10 mouse cellular contexts compared by ENCODE assay signal in genomic region chr8:104542160-104542559, GRCm38 (mm10). TPM values are rescaled to one million over a fixed set of nuclear protein-coding genes. Genes with fewer than 3 reads are reported as not detected.
DNase-seq lines count a peak whose midpoint lies in the region; ATAC-seq lines count a peak whose summit lies in the region.
"Had no signal": no experiment of that assay in that cellular context is flagged by ENCODE, and none has a peak within 500 bp of the region (broad histone marks: within the 10 kb centered on the region; RNA-seq: fewer than 3 reads in every experiment).

No protein-coding gene starts in this region.

- intact Hi-C loops in left cerebral cortex, postnatal 25 days (cut with DNase I), result no loop called here

- DNase-seq in heart, adult 8-10 months (ENCODE audit: low spot score), result no peak
- DNase-seq in cerebellum, adult 9-10 months, result peak; percentile 55
- peak; percentile 41 to 57 for DNase-seq in frontal cortex, postnatal 10 days (ENCODE audit: low spot score in 2 of 2)
- DNase-seq in left cerebral cortex, postnatal 25 days (ENCODE audit: low spot score in 2 of 2), result peak; percentile 76 to 97
- DNase-seq in spleen, postnatal 36 days (ENCODE audit: low spot score in 2 of 2), result no peak
- DNase-seq in gastrocnemius, postnatal 10 days, result no peak
- DNase-seq in adrenal gland, adult 8-10 months, result no peak
- DNase-seq: gastrocnemius, postnatal 14 days had no signal

- WGBS in heart, embryonic 11.5 days (ENCODE audit: insufficient replicate concordance), result 7% methylated on average over 11 of the region's 11 CpGs

- peak overlapping the region; percentile 98 for H3K4me2 ChIP-seq in heart, embryonic 11.5 days

- H3K9ac ChIP-seq in heart, embryonic 11.5 days (ENCODE audit: low read depth, low read length), result no peak overlapping the region
- H3K9ac ChIP-seq: limb, embryonic 15.5 days had no signal

- H3K4me3 ChIP-seq in heart, embryonic 11.5 days (ENCODE audit: low read depth, low read length), result peak overlapping the region; percentile 61; the same call in 1 of the 2 replicates

- H3K4me1 ChIP-seq in heart, embryonic 11.5 days (ENCODE audit: control insufficient read depth, insufficient read depth, low read length), result 0 out of 2 replicates have a peak, but pooled peaks cover 4% of the 10 kb centered on the region

- H3K36me3 ChIP-seq in heart, embryonic 11.5 days (ENCODE audit: control insufficient read depth, insufficient read depth, low read length), result no peaks in the 10 kb centered on the region
- H3K36me3 ChIP-seq: limb, embryonic 15.5 days had no signal

- H3K27me3 ChIP-seq in heart, embryonic 11.5 days (ENCODE audit: control insufficient read depth, insufficient read depth, low read length), result peaks cover 56% of the 10 kb centered on the region

- ATAC-seq in heart, embryonic 11.5 days (replicated peaks; ENCODE audit: insufficient number of reproducible peaks, low FRiP score, low TSS enrichment), result no peak

- H3K27ac ChIP-seq in heart, embryonic 11.5 days (ENCODE audit: low read depth, low read length), result no peak overlapping the region
- H3K27ac ChIP-seq: limb, embryonic 15.5 days had no signal

- no peaks in the 10 kb centered on the region for H3K9me3 ChIP-seq in heart, embryonic 11.5 days (replicated peaks; ENCODE audit: control insufficient read depth, low read length)
- H3K9me3 ChIP-seq: limb, embryonic 15.5 days had no signal

RNA-seq across cellular contexts. Expression of gene Car7, which starts 7.7 kb away (rescaled TPM):
- polyA plus RNA-seq in heart, embryonic 11.5 days (2014; fragmentation: Nextera tagmentation; extraction: Ambion mirVana), result 0.34 and 0.68 TPM in 2 replicates
- 1 to 10 TPM; 2.6 to 4.4 (median 3.2) TPM for total RNA-seq in heart, adult 8-10 months (2022)
- total RNA-seq in left cerebral cortex, postnatal 25 days (2021), result 10 to 100 TPM; 28.9 to 30.7 TPM
- 1 to 10 TPM in 1 of 2 experiments, under 1 TPM in 1; 0.56 to 1.6 TPM for total RNA-seq in gastrocnemius, postnatal 10 days (2021)
- 1 to 10 TPM; 1.7 to 5.6 (median 3.2) TPM for total RNA-seq in adrenal gland, adult 8-10 months (2022)

RNA-seq across cellular contexts. Expression of gene Nae1, which starts 7.7 kb away (rescaled TPM):
- polyA plus RNA-seq in heart, embryonic 11.5 days (2014; fragmentation: Nextera tagmentation; extraction: Ambion mirVana), result 78.1 and 88.6 TPM in 2 replicates
- 10 to 100 TPM; 28.5 to 32.0 (median 29.9) TPM for total RNA-seq in heart, adult 8-10 months (2022)
- total RNA-seq in left cerebral cortex, postnatal 25 days (2021), result 10 to 100 TPM; 44.5 to 50.5 TPM
- 10 to 100 TPM; 27.0 to 27.4 TPM for total RNA-seq in gastrocnemius, postnatal 10 days (2021)
- total RNA-seq in adrenal gland, adult 8-10 months (2022), result 10 to 100 TPM; 40.5 to 66.3 (median 47.3) TPM

RNA-seq across cellular contexts. Expression of gene Terb1, which starts 32.5 kb away (rescaled TPM):
- 0.39 TPM in 1 of 2 replicates, not detected in the other for polyA plus RNA-seq in heart, embryonic 11.5 days (2014; fragmentation: Nextera tagmentation; extraction: Ambion mirVana)
- total RNA-seq in heart, adult 8-10 months (2022), result not detected
- total RNA-seq in left cerebral cortex, postnatal 25 days (2021), result 1 to 10 TPM; 1.9 to 2.3 TPM
- total RNA-seq in gastrocnemius, postnatal 10 days (2021), result not detected
- under 1 TPM in 2 of 4 experiments, not detected in 2; 0.16 to 0.52 TPM for total RNA-seq in adrenal gland, adult 8-10 months (2022)

RNA-seq across cellular contexts. Expression of gene Pdp2, which starts 49.1 kb away (rescaled TPM):
- 9.5 and 10.2 TPM in 2 replicates for polyA plus RNA-seq in heart, embryonic 11.5 days (2014; fragmentation: Nextera tagmentation; extraction: Ambion mirVana)
- 10 to 100 TPM; 24.1 to 44.1 (median 34.9) TPM for total RNA-seq in heart, adult 8-10 months (2022)
- total RNA-seq in left cerebral cortex, postnatal 25 days (2021), result 1 to 10 TPM; 7.6 to 8.4 TPM
- total RNA-seq in gastrocnemius, postnatal 10 days (2021), result 1 to 10 TPM; 3.8 to 4.7 TPM
- 10 to 100 TPM; 31.7 to 43.6 (median 38.0) TPM for total RNA-seq in adrenal gland, adult 8-10 months (2022)

Comparison
In these comparisons a context has a peak if more than half of its experiments do, and no peak if none do; other contexts are left out.
1. DNase-seq: peak in cerebellum, adult 9-10 months (single experiment), frontal cortex, postnatal 10 days (2 of 2) and left cerebral cortex, postnatal 25 days (2 of 2); none in heart, adult 8-10 months (single experiment), spleen, postnatal 36 days (0 of 2), gastrocnemius, postnatal 10 days (single experiment) and adrenal gland, adult 8-10 months (single experiment).
2. RNA of gene Car7, which starts 7.7 kb away (total RNA-seq): 28.9 to 30.7 TPM in left cerebral cortex, postnatal 25 days; 1.7 to 5.6 TPM in adrenal gland, adult 8-10 months, 2.6 to 4.4 TPM in heart, adult 8-10 months and 0.56 to 1.6 TPM in gastrocnemius, postnatal 10 days; every median in the first group is over 4 times any median in the second.